Mouse (Mus musculus) G1E (cell line): Measurements from ENCODE around the gene Pomp.

ENCODE experiments used
- CTCF ChIP-seq: IDR thresholded peaks from 2 replicates; pipeline ENCODE4 v1.5.1; 2012; ENCODE audit warnings: low read depth, low read length, inconsistent platforms, mixed read lengths
- GATA1 ChIP-seq: IDR thresholded peaks from 2 replicates; pipeline ENCODE4 v1.6.1; 2012; ENCODE audit warnings: borderline replicate concordance, low read length, inconsistent platforms, mixed read lengths
- POLR2AphosphoS5 ChIP-seq: IDR thresholded peaks from 2 replicates; pipeline ENCODE4 v1.6.1; 2012; ENCODE audit warnings: low read depth, low read length, inconsistent platforms; ENCODE audit not compliant: insufficient replicate concordance
- TAL1 ChIP-seq: conservative IDR thresholded peaks from 2 replicates; pipeline ENCODE4 v1.6.1; 2012; ENCODE audit warnings: low read depth, low read length, inconsistent platforms, mixed read lengths

DNA sequence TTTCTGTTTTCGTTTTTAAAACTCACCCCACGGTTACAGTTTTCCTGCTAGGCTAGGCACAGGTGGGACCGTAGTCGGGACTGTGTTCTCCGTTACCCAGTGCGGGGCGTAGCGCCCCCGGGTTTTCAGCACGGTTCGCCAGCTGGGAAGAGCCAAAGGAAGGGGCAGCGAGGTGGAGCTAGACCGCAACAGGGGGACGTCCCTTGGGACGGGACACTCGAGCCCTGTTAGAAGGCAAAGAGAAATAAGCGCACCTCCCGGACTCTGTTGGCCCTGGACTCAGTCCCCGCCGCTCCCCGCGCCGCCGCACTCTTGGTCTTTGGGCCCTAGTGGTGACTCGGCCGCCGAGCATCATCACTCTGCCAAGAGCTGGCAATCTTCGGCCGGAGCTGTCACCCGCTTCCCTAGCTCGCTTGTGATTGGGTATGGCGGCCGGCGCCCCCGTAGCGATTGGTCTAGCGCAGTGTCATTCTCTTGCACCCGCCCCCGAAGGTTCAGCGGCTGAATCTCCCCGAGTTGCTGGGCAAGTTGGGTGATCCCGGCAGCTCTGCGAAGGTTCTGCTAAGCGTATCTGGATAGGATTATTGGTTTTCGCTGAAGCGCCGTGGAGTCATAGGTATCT is 34.3 kb downstream of the Pomp start, which contains the start of gene Slc46a3:
- TF ChIP-seq CTCF = no peak
- TF ChIP-seq GATA1 = no peak
- TF ChIP-seq POLR2AphosphoS5 = no peak
- TF ChIP-seq TAL1 = no peak
